Mouse (Mus musculus): ENCODE measurements around the gene Mief1.

GRCm38 (mm10) chr15:80215716-80216479 is 17.9 kb upstream of the Mief1 start:
- peak; percentile 62 for TF ChIP-seq CTCF (IDR thresholded peaks at IDR 0.05; ENCODE audit: low read depth, low read length)
- TF ChIP-seq EP300 (IDR thresholded peaks at IDR 0.05; ENCODE audit: insufficient read depth, low read depth, low read length) = no peak

Data from ES-Bruce4 (cell line).